Mouse (Mus musculus) neural tube, embryonic 14.5 days (tissue): ENCODE results near the gene Slc13a4. TPM values are rescaled to one million over a fixed set of nuclear protein-coding genes. Genes with fewer than 3 reads are reported as not detected.
A peak's percentile ranks its signal among the peaks of the same experiment; 100 is the strongest.

Source experiments
- ATAC-seq: fragments of 200-750 bp; cut with Nextera tagmentation; 2 replicates; pipeline ENCODE4 v1.8.0; 2017; ENCODE audit warnings: low read depth, mild to moderate bottlenecking, moderate TSS enrichment, moderate library complexity
- H3K27ac ChIP-seq: fragments of 300-500 bp; sonication (generic); 2 replicates; pipeline ENCODE4 v1.5.1; 2014; ENCODE audit warnings: low read depth, mild to moderate bottlenecking, control low read depth, low read length, moderate library complexity, mixed read lengths
- H3K27me3 ChIP-seq: fragments of 300-500 bp; sonication (generic); 2 replicates; pipeline ENCODE4 v1.6.1; 2014; ENCODE audit warnings: low read length; ENCODE audit not compliant: control insufficient read depth, insufficient read depth
- H3K36me3 ChIP-seq: fragments of 300-500 bp; sonication (generic); 2 replicates; pipeline ENCODE4 v1.6.1; 2014; ENCODE audit warnings: low read length, mixed read lengths; ENCODE audit not compliant: control insufficient read depth, insufficient read depth
- H3K4me1 ChIP-seq: fragments of 300-500 bp; sonication (generic); 2 replicates; pipeline ENCODE4 v1.6.1; 2014; ENCODE audit warnings: low read length; ENCODE audit not compliant: control insufficient read depth, insufficient read depth
- H3K4me2 ChIP-seq: fragments of 300-500 bp; sonication (generic); 2 replicates; pipeline ENCODE4 v1.6.1; 2014; ENCODE audit warnings: mild to moderate bottlenecking, low read depth, low read length, control low read depth
- H3K4me3 ChIP-seq: fragments of 300-500 bp; sonication (generic); 2 replicates; pipeline ENCODE4 v1.5.1; 2014; ENCODE audit warnings: low read depth, low read length, control low read depth, mixed read lengths
- H3K9ac ChIP-seq: fragments of 300-500 bp; sonication (generic); replicated peaks from 2 replicates; pipeline ENCODE4 v1.6.1; 2014; ENCODE audit warnings: low read depth, mild to moderate bottlenecking, control low read depth, low read length, mixed read lengths
- H3K9me3 ChIP-seq: fragments of 300-500 bp; sonication (generic); 2 replicates; pipeline ENCODE4 v1.6.1; 2016; ENCODE audit warnings: low read length; ENCODE audit not compliant: control insufficient read depth
- WGBS: fragments of 180-500 bp; shearing (Covaris S2); extraction: QIAGEN DNeasy Blood & Tissue Kit; methylation state at CpG from one replicate; pipeline ENCODE4 v1.1.7; 2014; 5-methylcytosine and 5-hydroxymethylcytosine counted together
- polyA plus RNA-seq: library from polyadenylated mRNA; unstranded; fragments of >200 nt; fragmentation: Nextera tagmentation; extraction: Ambion mirVana; gene quantifications from 2 replicates; pipeline ENCODE4 v1.2.1, GENCODE M21; 2014

Gene Slc13a4
- 0.15 and 3.1 TPM in 2 replicates for polyA plus RNA-seq

GRCm38 (mm10) chr6:35308037-35308436 is at the start of gene Slc13a4:
TSS of gene Slc13a4 (minus strand) at chr6:35308131.
- no peak within 1 kb of the TSS for H3K27ac ChIP-seq
- H3K27me3 ChIP-seq, result no peaks in the 10 kb centered on the region
- no peaks in the 10 kb centered on the region for H3K36me3 ChIP-seq
- WGBS, result 30% methylated on average over 7 of the region's 7 CpGs
- H3K4me1 ChIP-seq, result no peaks in the 10 kb centered on the region
- no peak for ATAC-seq
- H3K9ac ChIP-seq, result no peak within 1 kb of the TSS
- H3K9me3 ChIP-seq, result no peaks in the 10 kb centered on the region
- H3K4me2 ChIP-seq, result no peak within 1 kb of the TSS
- H3K4me3 ChIP-seq, result no peak within 1 kb of the TSS

DNA sequence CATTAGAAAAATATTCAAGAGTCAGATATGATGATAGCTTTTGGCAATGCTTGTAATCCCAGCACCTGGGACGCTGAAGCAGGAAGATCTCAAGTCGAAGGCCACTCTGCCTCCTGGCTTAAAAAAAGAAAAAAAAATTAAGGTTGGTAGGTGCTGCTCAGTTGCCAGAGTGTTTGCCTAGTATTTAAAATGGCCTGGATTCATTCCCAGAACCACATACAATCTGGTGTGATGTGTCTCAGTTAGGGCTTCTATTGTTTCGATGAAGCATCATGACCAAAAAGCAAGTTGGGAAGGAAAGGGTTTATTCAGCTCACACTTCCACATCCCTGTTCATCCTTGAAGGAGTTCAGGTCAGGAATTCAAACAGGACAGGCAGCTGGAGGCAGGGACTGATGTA is 47.4 kb upstream of the Slc13a4 start:
- no peaks in the 10 kb centered on the region for H3K27me3 ChIP-seq
- no peak for ATAC-seq
- H3K4me1 ChIP-seq, result 0 out of 2 replicates have a peak, but pooled peaks cover 9% of the 10 kb centered on the region
- H3K27ac ChIP-seq, result no peak overlapping the region
- no peaks in the 10 kb centered on the region for H3K9me3 ChIP-seq
- WGBS, result 91% methylated on average over 3 of the region's 3 CpGs
- no peak overlapping the region for H3K4me3 ChIP-seq
- no peaks in the 10 kb centered on the region for H3K36me3 ChIP-seq
- no peak overlapping the region for H3K4me2 ChIP-seq
- no peak overlapping the region for H3K9ac ChIP-seq

- H3K4me3 ChIP-seq, result no peak overlapping the region
- H3K4me1 ChIP-seq, result 0 out of 2 replicates have a peak, but pooled peaks cover 9% of the 10 kb centered on the region
- H3K27me3 ChIP-seq, result no peaks in the 10 kb centered on the region
- no peak overlapping the region for H3K27ac ChIP-seq
- WGBS, result 9% methylated on average over 6 of the region's 6 CpGs
- H3K9me3 ChIP-seq, result no peaks in the 10 kb centered on the region
- no peaks in the 10 kb centered on the region for H3K36me3 ChIP-seq
- peak; percentile 62; the same call in 1 of the 2 replicates for ATAC-seq
- peak overlapping the region; percentile 11; the same call in 1 of the 2 replicates for H3K4me2 ChIP-seq
- no peak overlapping the region for H3K9ac ChIP-seq
Measured at GRCm38 (mm10) chr6:35354622-35354998, 46.7 kb upstream of the Slc13a4 start.

DNA sequence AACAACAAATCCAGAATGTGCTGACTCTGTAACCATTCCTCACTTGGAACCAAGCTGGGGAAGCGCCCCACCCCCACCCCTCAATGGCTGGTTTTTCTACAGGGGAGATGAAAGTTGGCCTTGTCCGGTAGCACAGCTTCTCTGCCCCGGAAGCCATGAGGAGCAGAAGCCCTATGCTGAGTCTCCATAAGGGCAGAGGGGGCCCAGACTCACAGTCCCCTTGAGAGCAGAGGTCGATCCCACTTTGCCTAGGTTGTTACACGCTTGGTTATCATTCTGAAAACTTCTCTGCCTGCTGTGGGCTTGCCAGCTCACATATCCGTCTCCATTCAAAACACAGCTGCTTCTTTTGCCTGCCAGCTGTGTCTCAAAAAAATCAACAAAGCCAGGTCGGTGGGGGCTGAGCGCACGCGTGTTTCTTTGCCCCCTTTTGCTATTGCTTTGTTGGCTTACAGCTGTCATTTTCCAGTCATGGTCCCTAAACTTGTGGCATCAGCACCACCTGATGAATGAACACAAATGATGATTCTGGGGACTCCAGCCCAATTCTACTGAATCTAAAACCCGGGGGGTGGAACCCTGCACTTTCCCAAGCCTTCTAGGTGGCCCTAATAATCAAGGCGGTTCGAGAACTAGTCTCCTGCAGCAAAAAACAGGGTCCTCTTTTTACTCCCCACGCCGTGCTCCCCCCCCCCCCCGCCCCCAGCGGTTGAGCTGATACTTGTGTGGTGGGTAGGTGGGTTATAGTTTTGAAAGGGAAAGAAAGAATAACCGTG is 46.1 kb upstream of the Slc13a4 start:
- peak; percentile 28; the same call in 1 of the 2 replicates for ATAC-seq
- Histone ChIP-seq H3K9me3 (no peaks in the 10 kb centered on the region), H3K27ac (peak overlapping the region; percentile 16; the same call in 1 of the 2 replicates), H3K9ac (no peak overlapping the region), H3K27me3 (no peaks in the 10 kb centered on the region), H3K4me3 (no peak overlapping the region), H3K4me2 (peak overlapping the region; percentile 11; the same call in 1 of the 2 replicates), H3K4me1 (0 out of 2 replicates have a peak, but pooled peaks cover 9% of the 10 kb centered on the region), H3K36me3 (no peaks in the 10 kb centered on the region)
- 10% methylated on average over 18 of the region's 18 CpGs for WGBS

DNA sequence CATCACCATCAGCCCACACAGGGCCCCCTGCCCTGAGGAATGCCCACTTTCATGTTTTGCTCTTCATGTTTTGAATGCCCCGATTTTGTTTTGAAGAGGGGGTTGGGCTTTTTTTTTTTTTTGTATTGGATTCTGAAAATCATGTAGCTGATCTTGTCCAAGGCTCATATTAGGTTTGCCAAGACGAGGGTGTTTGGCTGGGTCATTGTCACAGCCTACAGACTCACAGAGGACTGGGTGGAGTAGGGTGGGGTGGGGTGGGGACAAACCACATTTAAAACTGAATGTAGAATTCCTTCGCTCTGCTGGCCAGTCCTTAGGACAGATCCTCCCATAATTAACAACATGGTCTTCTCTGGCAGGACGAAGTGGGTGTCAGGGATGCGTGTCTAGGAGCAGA is 45.5 kb upstream of the Slc13a4 start:
- no peak overlapping the region for H3K27ac ChIP-seq
- H3K4me2 ChIP-seq, result no peak overlapping the region
- no peaks in the 10 kb centered on the region for H3K9me3 ChIP-seq
- WGBS, result 67% methylated on average over 5 of the region's 5 CpGs
- H3K4me1 ChIP-seq, result 0 out of 2 replicates have a peak, but pooled peaks cover 9% of the 10 kb centered on the region
- no peak overlapping the region for H3K9ac ChIP-seq
- H3K4me3 ChIP-seq, result no peak overlapping the region
- no peak for ATAC-seq
- H3K27me3 ChIP-seq, result no peaks in the 10 kb centered on the region
- H3K36me3 ChIP-seq, result no peaks in the 10 kb centered on the region

DNA sequence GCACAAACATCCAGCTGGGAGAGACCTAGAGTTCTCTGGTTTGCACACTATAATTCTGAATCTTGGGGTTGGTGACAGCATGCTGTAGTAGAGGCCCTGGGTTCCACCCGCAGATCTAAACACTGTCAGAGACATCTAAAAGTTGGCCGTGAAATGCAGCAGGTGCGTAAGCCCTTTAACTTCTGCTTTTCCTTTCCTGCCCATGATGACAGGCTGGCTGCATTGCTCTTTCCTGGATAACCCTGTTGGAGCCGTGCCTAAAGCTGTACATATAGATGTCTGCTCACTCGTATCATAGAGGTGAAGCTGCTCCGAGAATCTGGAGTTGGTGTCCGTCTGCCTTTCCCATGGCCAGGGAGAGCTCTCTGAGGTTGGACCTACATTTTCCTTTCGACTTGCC is 44.9 kb upstream of the Slc13a4 start:
- Histone ChIP-seq H3K9me3 (no peaks in the 10 kb centered on the region), H3K36me3 (no peaks in the 10 kb centered on the region), H3K9ac (no peak overlapping the region), H3K4me2 (no peak overlapping the region), H3K27ac (no peak overlapping the region), H3K4me1 (0 out of 2 replicates have a peak, but pooled peaks cover 9% of the 10 kb centered on the region), H3K4me3 (no peak overlapping the region), H3K27me3 (no peaks in the 10 kb centered on the region)
- 91% methylated on average over 8 of the region's 8 CpGs for WGBS
- no peak for ATAC-seq

- Histone ChIP-seq H3K27me3 (no peaks in the 10 kb centered on the region), H3K27ac (no peak overlapping the region), H3K4me1 (0 out of 2 replicates have a peak, but pooled peaks cover 9% of the 10 kb centered on the region), H3K9me3 (no peaks in the 10 kb centered on the region), H3K9ac (no peak overlapping the region), H3K36me3 (no peaks in the 10 kb centered on the region), H3K4me3 (no peak overlapping the region), H3K4me2 (no peak overlapping the region)
- no peak for ATAC-seq
- 96% methylated on average over 3 of the region's 3 CpGs for WGBS
Measured at GRCm38 (mm10) chr6:35351826-35352225, 43.9 kb upstream of the Slc13a4 start.

DNA sequence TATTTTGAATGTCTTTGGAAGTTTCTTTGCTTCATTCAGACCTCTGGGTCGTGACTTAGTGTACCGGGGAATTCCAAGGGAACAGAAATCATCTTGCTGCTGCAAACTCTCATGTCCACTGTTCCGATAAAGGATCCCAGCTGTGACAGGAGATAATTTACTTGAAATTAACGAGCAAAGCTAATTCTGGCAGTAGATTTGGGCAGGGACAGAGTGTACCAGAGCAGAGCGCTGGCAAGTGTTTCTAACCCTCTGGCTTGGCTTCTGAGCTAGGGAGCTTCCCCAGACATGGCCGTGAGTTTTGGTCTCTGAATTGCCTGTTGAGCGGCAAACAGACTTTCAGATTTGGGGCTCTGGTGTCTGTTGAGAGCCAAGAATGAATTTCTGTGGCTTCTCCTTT is 41.9 kb upstream of the Slc13a4 start:
- Histone ChIP-seq H3K4me1 (0 out of 2 replicates have a peak, but pooled peaks cover 9% of the 10 kb centered on the region), H3K9me3 (no peaks in the 10 kb centered on the region), H3K4me3 (no peak overlapping the region), H3K27ac (no peak overlapping the region), H3K36me3 (no peaks in the 10 kb centered on the region), H3K9ac (no peak overlapping the region), H3K4me2 (no peak overlapping the region), H3K27me3 (no peaks in the 10 kb centered on the region)
- no peak for ATAC-seq
- 54% methylated on average over 7 of the region's 7 CpGs for WGBS

GRCm38 (mm10) chr6:35338640-35339039 is 30.7 kb upstream of the Slc13a4 start:
- Histone ChIP-seq H3K9me3 (no peaks in the 10 kb centered on the region), H3K9ac (no peak overlapping the region), H3K4me2 (no peak overlapping the region), H3K4me3 (no peak overlapping the region), H3K27me3 (no peaks in the 10 kb centered on the region), H3K27ac (no peak overlapping the region), H3K4me1 (no peaks in the 10 kb centered on the region), H3K36me3 (no peaks in the 10 kb centered on the region)
- WGBS, result 6% methylated on average over 3 of the region's 3 CpGs
- no peak for ATAC-seq
